Mouse (Mus musculus) right cerebral cortex, postnatal 36 days (tissue): ENCODE measurements around the gene 1700021F05Rik.
"Not testable (repeated sequence)": the region's sequence is repeated elsewhere in the genome, so short reads cannot be mapped to it uniquely, and the experiment has no call there.

Experiments
- DNase-seq, 2 experiments: peaks; one replicate each; pipeline ENCODE4 v3.0.0; 2022; ENCODE audit warnings: low spot score in 2 of 2, mixed read lengths in 1 of 2

The 1700021F05Rik gene

GRCm38 (mm10) chr10:43539746-43540310, 966 bp downstream of the 1700021F05Rik start:
- DNase-seq = no peak

DNA sequence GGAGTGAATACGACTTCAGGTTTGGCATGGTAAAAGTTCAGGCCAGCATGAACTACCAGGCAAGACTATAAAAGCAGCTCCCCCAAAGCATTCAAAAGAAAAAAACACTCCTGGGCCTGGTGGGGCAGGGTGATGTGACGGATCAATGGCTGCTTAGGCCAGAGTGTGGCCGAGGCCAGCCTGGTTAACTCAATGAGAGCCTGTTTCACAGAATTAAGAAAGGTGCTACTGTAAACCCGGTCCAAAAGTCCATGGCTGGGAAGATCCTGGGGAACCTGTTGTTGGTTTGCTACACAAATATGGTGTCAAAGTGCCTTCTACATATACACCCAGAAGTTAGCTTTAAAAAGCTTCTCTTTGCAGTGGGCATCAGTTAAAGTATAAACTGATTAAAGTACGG, 2.0 kb downstream of the 1700021F05Rik start:
- DNase-seq = no peak

DNA sequence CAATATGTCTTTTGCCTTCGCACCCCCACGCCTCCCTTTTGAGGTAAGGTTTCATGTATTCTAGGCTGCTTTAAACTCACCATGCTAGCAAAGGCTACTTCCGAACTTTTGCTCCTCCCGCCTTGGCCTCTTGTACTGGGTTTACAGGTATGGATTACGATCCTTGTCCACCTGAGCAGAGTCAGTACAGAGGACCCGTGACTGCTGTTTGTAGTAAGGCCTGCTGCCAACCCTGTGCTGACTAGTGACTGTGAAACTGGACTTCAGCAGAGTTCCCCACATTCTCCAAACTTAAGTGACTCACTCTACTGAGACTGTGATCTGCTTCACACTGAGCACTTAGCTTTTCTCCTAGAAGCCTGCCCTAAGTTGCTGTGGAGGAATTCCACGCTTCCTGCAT, 3.1 kb downstream of the 1700021F05Rik start:
- DNase-seq = no peak

DNA sequence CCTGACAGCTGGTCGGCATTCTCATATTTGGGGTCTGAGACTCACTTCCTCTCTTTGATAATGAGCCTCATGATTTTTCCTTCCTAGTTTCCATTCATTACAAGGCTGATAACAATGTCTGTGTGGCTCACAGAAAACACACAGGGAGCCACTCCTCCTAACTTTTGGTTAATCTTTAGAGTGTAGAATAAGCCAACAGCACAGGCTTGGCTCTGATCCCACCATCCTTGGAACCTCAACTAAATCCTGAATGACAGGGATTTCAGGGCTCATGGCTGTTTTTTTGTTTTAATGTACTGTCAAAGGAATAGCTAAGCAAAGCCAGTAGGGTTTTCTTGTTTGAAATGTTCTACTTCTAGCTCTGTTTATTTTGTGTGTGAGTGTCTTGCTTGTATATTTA, 6.4 kb downstream of the 1700021F05Rik start:
- DNase-seq = no peak

GRCm38 (mm10) chr10:43527283-43528269, 13.2 kb downstream of the 1700021F05Rik start:
- no peak for DNase-seq

GRCm38 (mm10) chr10:43523931-43524330, 16.9 kb downstream of the 1700021F05Rik start, which contains the start of gene Gm9803:
Gene Gm9803 (plus strand): TSS chr10:43524084.
- not testable (repeated sequence) for DNase-seq

DNA sequence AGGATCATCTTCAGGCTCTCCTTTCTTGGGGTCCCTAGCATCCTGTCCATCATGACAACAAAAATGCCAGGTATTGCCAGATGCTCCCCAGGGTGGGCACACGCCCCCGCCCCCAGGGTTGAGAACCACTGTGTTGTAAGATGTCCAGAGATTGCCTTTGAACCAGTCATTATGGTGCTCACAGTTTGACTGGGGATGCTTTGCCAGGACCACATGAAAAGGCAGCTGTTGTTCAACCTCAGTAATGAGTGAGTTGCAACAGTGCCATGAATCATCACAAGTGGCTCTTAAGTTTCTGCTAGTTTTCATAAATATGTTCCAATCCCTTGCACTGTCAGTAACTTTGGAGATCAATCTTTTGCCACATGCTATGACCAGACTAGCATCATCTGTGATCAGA, 20.8 kb downstream of the 1700021F05Rik start:
- no peak for DNase-seq

DNA sequence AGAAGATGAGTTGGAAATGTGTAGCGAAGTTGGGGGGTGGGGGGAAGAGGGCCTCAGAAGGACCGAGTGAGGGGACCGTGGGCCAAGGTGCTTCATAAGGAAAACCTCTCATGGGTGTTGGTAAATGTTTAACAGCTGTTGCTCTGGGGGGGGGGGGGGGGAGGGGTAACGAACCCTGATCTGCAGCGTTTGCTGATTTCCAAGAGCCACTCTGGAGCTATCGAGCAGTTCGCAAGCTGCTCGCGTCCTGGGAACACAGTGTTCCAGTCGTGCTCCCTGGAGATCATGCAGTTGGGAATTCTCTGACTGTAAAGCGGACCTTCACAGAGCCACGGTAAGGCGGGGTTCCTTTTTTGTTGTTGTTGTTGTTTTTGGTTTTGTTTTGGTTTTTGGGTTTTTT, 22.4 kb downstream of the 1700021F05Rik start:
- no peak for DNase-seq

DNA sequence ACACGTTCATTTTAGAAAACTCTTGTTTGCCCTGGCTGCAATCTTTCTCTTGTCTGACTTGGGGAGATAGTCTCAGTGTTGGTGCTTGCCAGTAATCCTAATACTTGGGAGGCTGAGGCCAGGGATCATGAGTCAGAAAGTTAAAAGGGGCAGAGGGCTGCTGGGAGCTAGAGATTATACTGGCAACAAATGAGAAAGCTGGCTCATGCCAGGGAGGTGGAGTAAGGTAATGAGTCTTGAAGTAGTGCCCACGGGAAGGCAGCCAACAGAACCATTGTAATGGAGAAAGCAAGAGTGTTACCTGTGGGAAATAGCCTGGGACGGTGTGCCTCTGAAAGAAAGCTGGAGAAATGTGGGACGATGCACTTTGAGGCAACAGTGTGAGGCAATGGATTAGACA, 23.0 kb downstream of the 1700021F05Rik start:
- DNase-seq = no peak

DNA sequence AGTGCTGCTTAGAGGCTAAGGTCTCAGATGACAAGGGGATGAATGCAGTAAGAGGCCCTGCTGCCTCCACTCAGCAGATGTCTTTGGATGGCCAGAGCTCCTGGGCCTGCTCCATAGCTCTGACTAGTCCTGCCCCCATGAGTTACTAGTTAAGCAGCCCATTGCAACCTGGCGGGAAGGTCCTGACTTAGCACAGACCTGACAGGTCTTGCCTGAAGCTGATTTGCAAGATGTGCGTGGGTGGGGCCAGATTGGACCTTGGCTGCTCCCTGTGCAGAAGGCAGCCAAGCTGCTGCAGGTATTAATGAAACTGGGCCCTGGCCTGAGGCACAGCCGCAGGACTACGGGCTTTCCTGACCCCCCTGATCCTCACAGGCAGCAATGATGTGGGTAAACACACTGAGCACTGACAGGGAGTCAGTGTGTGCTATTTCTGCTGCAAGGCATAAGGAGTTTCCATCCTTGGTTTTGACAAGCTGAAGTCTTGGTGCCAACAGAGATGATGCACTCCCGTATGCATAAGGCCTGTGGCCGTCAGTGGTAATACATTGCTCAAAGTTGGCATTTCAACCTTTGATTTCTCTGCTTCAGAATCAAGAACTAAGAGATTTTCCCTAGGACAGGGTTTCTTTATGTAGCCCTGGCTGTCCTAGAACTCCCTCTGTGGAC, 23.7 kb downstream of the 1700021F05Rik start:
- DNase-seq = no peak

DNA sequence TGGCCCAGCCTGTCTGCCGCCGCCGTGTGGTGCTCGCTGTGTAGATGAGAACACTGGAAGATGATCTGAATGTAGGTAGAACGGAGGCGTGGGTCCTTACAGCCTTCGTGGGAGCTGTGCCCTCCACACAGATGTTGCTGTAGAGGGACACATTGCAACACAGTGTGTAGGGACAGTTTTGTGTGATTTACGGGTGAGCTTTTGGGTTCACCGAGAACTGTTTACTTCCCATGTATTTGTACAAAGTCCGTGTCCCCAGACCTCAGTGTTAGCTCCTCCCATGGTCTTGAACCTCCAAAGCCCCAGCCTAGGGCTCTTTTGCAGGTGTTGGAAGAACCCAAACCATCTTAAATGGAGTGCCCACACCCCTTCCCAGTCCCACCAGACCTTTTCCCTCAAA, 27.8 kb downstream of the 1700021F05Rik start:
- no peak for DNase-seq

- DNase-seq = no peak
Measured at GRCm38 (mm10) chr10:43509228-43509627, 31.6 kb downstream of the 1700021F05Rik start.

DNA sequence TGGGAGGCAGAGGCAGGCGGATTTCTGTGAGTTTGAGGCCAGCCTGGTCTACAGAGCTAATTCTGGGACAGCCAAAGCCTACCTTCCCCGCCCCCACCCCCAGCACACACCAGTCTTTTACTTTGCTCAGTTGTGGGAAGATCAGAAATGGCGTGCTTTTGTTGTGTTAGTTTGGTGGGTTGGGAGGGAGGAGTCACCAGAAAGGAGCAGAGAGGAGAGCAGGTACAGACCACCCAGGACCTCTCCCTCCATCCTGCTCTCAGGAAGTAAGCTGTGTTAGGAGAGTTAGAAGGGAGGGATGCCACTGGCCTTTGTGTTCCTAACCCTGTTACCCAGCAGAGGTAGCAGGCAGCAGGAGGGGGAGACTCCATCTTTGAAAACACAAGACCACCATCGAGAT, 33.7 kb downstream of the 1700021F05Rik start:
- no peak for DNase-seq

- no peak for DNase-seq
Measured at GRCm38 (mm10) chr10:43504291-43504690, 36.5 kb downstream of the 1700021F05Rik start.

- no peak for DNase-seq
Measured at GRCm38 (mm10) chr10:43502599-43502998, 38.2 kb downstream of the 1700021F05Rik start.

DNA sequence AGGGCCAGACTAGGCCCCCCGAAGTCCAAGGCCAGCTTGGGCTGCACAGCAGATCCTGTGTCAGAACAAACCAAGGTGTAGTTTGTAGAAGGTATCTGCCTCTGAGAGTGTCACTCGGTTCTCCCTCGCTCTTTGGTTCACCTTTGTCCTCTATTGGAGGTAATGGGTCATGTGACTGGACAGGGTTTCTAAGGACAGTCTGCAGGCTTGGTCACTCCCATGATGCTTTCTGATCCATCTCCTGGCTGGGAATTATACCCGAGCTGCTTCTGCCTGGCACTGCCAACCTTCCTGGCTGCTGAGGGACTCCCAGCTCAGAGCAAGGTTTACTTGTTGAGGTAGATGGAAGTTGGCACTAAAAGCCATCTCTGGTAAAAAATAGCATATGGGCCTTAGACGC, 49.9 kb downstream of the 1700021F05Rik start:
- DNase-seq = no peak

GRCm38 (mm10) chr10:43490034-43490433, 50.8 kb downstream of the 1700021F05Rik start:
- no peak for DNase-seq

DNA sequence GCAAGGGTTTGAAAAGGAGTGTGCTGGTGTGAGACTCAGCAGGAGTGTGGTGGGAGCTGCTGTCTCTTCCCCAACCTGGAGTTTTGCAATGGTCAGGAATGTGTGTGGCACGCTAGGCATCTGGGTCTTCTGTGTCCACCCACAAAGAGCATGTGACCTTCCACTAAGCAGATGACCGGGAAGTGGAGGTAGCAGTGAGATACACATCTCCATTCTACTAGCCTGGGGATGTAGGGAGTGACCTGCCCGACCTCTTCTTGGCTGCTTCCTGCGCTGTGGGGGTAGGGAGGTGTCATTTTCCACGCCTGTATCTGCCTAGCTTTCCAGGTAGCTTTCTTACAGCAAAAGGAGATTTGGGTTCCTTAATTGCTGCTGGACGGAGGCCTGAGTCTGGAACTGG, 51.2 kb downstream of the 1700021F05Rik start:
- no peak for DNase-seq

GRCm38 (mm10) chr10:43489139-43489538, 51.7 kb downstream of the 1700021F05Rik start:
- DNase-seq = no peak

DNA sequence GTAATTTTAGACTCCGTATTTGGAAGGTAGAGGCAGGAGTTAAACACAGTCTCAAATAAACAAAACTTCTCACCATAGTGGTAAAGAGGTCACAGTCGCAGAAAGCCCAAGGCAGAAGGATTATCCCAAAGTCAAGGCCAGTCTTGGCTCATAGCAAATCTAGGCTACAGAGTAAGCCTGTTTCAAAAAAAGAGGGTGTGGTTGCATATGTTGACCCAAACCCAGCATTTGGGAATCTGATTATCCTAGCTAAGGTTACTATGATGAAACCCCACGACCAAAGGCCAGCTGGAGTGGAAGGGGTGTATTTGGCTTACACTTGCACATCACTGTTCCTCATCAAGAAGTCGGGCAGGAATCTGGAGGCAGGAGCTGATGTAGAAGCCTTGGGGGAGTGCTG, 52.5 kb downstream of the 1700021F05Rik start:
- DNase-seq = no peak

- DNase-seq = no peak
Measured at GRCm38 (mm10) chr10:43487441-43488010, 53.3 kb downstream of the 1700021F05Rik start.

- no peak for DNase-seq
Measured at GRCm38 (mm10) chr10:43485751-43486268, 55.0 kb downstream of the 1700021F05Rik start.
